Comparison of ENCODE assay signal across 8 mouse cellular contexts in genomic region chr5:148236616-148237015, GRCm38 (mm10).
A peak's percentile ranks its signal among the peaks of the same experiment; 100 is the strongest.
DNase-seq lines count a peak whose midpoint lies in the region; ATAC-seq and TF ChIP-seq lines count a peak whose summit lies in the region.

No protein-coding gene starts in this region.

- H3K9ac ChIP-seq in forebrain, embryonic 11.5 days (ENCODE audit: low read length) = no peak overlapping the region
- no peak overlapping the region for H3K9ac ChIP-seq in forebrain, embryonic 16.5 days (replicated peaks; ENCODE audit: low read depth, low read length)

- no peak overlapping the region for H3K4me2 ChIP-seq in forebrain, embryonic 11.5 days (ENCODE audit: low read depth, low read length, severe bottlenecking)
- H3K4me2 ChIP-seq in forebrain, embryonic 16.5 days (ENCODE audit: low read length) = no peak overlapping the region

- H3K27ac ChIP-seq in forebrain, embryonic 11.5 days (ENCODE audit: low read depth, low read length) = no peak overlapping the region
- H3K27ac ChIP-seq in forebrain, embryonic 16.5 days (ENCODE audit: low read length) = no peak overlapping the region
- H3K27ac ChIP-seq in left cerebral cortex, adult 2 months = no peak overlapping the region
- H3K27ac ChIP-seq in embryonic facial prominence, embryonic 10.5 days (replicated peaks) = no peak overlapping the region

- no peaks in the 10 kb centered on the region for H3K9me3 ChIP-seq in forebrain, embryonic 11.5 days (ENCODE audit: control insufficient read depth, low read length)
- H3K9me3 ChIP-seq in forebrain, embryonic 16.5 days (ENCODE audit: control insufficient read depth, low read length) = no peaks in the 10 kb centered on the region
- peaks cover 37% of the 10 kb centered on the region for H3K9me3 ChIP-seq in E14TG2a.4 (ENCODE audit: low read length)
- H3K9me3 ChIP-seq in embryonic facial prominence, embryonic 10.5 days = no peaks in the 10 kb centered on the region

- H3K4me3 ChIP-seq in forebrain, embryonic 11.5 days (ENCODE audit: low read depth, low read length) = no peak overlapping the region
- no peak overlapping the region for H3K4me3 ChIP-seq in forebrain, embryonic 16.5 days (replicated peaks; ENCODE audit: low read length)
- no peak overlapping the region for H3K4me3 ChIP-seq in left cerebral cortex, adult 2 months
- no peak overlapping the region for H3K4me3 ChIP-seq in E14TG2a.4 (replicated peaks; ENCODE audit: low read length)
- H3K4me3 ChIP-seq in embryonic facial prominence, embryonic 10.5 days = no peak overlapping the region

- ATAC-seq in forebrain, embryonic 11.5 days (replicated peaks; ENCODE audit: low FRiP score) = no peak
- no peak for ATAC-seq in forebrain, embryonic 16.5 days

- H3K36me3 ChIP-seq in forebrain, embryonic 11.5 days (ENCODE audit: control insufficient read depth, insufficient read depth, low read length) = no peaks in the 10 kb centered on the region
- H3K36me3 ChIP-seq in forebrain, embryonic 16.5 days (ENCODE audit: control insufficient read depth, insufficient read depth) = no peaks in the 10 kb centered on the region
- H3K36me3 ChIP-seq in E14TG2a.4 (ENCODE audit: insufficient read depth, low read length) = no peaks in the 10 kb centered on the region
- H3K36me3 ChIP-seq in embryonic facial prominence, embryonic 10.5 days (replicated peaks) = no peaks in the 10 kb centered on the region

- no peaks in the 10 kb centered on the region for H3K4me1 ChIP-seq in forebrain, embryonic 11.5 days (replicated peaks; ENCODE audit: control insufficient read depth, insufficient read depth, low read length)
- no peaks in the 10 kb centered on the region for H3K4me1 ChIP-seq in forebrain, embryonic 16.5 days (replicated peaks; ENCODE audit: control insufficient read depth, insufficient read depth, low read length)
- peaks cover 12% of the 10 kb centered on the region for H3K4me1 ChIP-seq in E14TG2a.4 (replicated peaks; ENCODE audit: low read depth, low read length)
- H3K4me1 ChIP-seq in embryonic facial prominence, embryonic 10.5 days = no peaks in the 10 kb centered on the region

- TF ChIP-seq CTCF in left cerebral cortex, adult 2 months (IDR thresholded peaks at IDR 0.05) = peak; percentile 46
- TF ChIP-seq CTCF in E14TG2a.4 (conservative IDR thresholded peaks at IDR 0.05; ENCODE audit: low read length) = peak; percentile 50

- WGBS in forebrain, embryonic 11.5 days = 60% methylated on average over 9 of the region's 9 CpGs
- 56% methylated on average over 9 of the region's 9 CpGs for WGBS in forebrain, embryonic 16.5 days
- WGBS in embryonic facial prominence, embryonic 10.5 days = 53% methylated on average over 9 of the region's 9 CpGs

- H3K27me3 ChIP-seq in forebrain, embryonic 11.5 days (ENCODE audit: control insufficient read depth, insufficient read depth, low read length) = no peaks in the 10 kb centered on the region
- H3K27me3 ChIP-seq in forebrain, embryonic 16.5 days (replicated peaks; ENCODE audit: control insufficient read depth, insufficient read depth, low read length) = no peaks in the 10 kb centered on the region
- no peaks in the 10 kb centered on the region for H3K27me3 ChIP-seq in E14TG2a.4 (ENCODE audit: insufficient read depth, low read length)
- no peaks in the 10 kb centered on the region for H3K27me3 ChIP-seq in embryonic facial prominence, embryonic 10.5 days (replicated peaks; ENCODE audit: low read depth, poor library complexity, severe bottlenecking)

- peak; percentile 60 for DNase-seq in forebrain, embryonic 11.5 days (ENCODE audit: low spot score)
- no peak for DNase-seq in left cerebral cortex, adult 2 months (ENCODE audit: extremely low spot score in 1 of 2, low spot score in 2 of 2)
- DNase-seq in left cerebral cortex, postnatal 36 days (ENCODE audit: low spot score in 2 of 2) = no peak
- DNase-seq in embryonic facial prominence, embryonic 10.5 days (ENCODE audit: low spot score) = peak; percentile 29
- DNase-seq in spleen, adult 12 weeks (ENCODE audit: low spot score) = no peak
- DNase-seq in adrenal gland, adult (ENCODE audit: inconsistent age in 2 of 2, low spot score in 1 of 2) = no peak

- intact Hi-C loops in left cerebral cortex, adult 2 months (cut with DNase I) = loop anchor here (5.0 kb wide), 1 partner anchor 374 kb away; the partner anchor contains the start of gene Pomp
- intact Hi-C loops in left cerebral cortex, postnatal 36 days (cut with DNase I) = no loop called here

Comparison
In these comparisons a context has a peak if more than half of its experiments do, and no peak if none do; other contexts are left out.
1. DNase-seq: peak in forebrain, embryonic 11.5 days (single experiment) and embryonic facial prominence, embryonic 10.5 days (single experiment); none in left cerebral cortex, adult 2 months (0 of 2), left cerebral cortex, postnatal 36 days (0 of 2), spleen, adult 12 weeks (single experiment) and adrenal gland, adult (0 of 2).